ENCODE assay signal across 10 mouse cellular contexts in the genomic region with DNA sequence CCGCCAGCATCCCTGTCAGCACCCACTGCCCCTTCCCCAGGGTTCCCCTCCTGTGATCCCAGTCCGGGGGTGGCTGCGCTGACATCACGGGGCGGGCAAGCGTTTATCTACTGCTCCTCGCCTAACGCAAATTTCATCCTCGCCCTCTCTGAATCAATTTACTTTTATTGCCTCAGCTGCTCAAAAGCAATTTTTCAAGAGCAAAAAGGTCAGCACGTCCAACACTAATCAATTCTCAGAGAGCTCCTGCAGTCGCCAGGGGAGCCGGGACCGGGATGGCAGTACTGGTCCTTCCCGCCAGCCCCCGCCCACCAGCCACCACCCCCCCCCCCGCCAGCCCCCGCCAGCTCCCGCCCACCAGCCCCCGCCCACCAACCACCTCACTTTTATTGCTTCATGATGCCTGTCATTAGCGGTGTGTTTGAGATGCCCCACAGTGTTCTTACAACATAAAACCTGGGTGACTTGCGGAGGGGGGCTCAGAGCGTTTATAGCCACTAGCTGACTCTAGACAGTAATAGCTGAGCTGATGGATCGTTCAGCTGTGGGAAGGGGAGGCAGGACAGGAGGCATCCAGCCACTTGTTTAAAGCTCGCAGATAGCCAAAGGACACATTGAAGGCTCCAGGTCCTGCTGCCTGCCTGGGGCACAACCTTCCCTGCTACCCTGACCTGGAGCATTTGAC. TPM values are rescaled to one million over a fixed set of nuclear protein-coding genes. Genes with fewer than 3 reads are reported as not detected.
DNase-seq lines count a peak whose midpoint lies in the region; ATAC-seq and TF ChIP-seq lines count a peak whose summit lies in the region.
"Had no signal": no experiment of that assay in that cellular context is flagged by ENCODE, and none has a peak within 500 bp of the region (broad histone marks: within the 10 kb centered on the region; RNA-seq: fewer than 3 reads in every experiment).

No protein-coding gene starts in this region.

- H3K4me3 ChIP-seq in heart, embryonic 13.5 days, result peak overlapping the region; percentile 16
- H3K4me3 ChIP-seq in embryonic facial prominence, embryonic 10.5 days, result peak overlapping the region; percentile 40
- peak overlapping the region; percentile 14; the same call in 1 of the 2 replicates for H3K4me3 ChIP-seq in hindbrain, embryonic 16.5 days (ENCODE audit: low read length)
- H3K4me3 ChIP-seq in midbrain, embryonic 12.5 days, result peak overlapping the region; percentile 19
- no peak overlapping the region for H3K4me3 ChIP-seq in thymus, adult 2 months (ENCODE audit: control insufficient read depth, insufficient read depth, low read length)
- no peak overlapping the region for H3K4me3 ChIP-seq in gastrocnemius, adult 2 months
- H3K4me3 ChIP-seq: liver, embryonic 15.5 days had no signal

- TF ChIP-seq POLR2A in thymus, adult 2 months (IDR thresholded peaks at IDR 0.05; ENCODE audit: control insufficient read depth, extremely low read depth, insufficient read depth, low read length, poor library complexity), result no peak

- H3K27me3 ChIP-seq in heart, embryonic 13.5 days (replicated peaks), result peaks cover 29% of the 10 kb centered on the region
- peaks cover 97% of the 10 kb centered on the region for H3K27me3 ChIP-seq in embryonic facial prominence, embryonic 10.5 days (replicated peaks; ENCODE audit: low read depth, poor library complexity, severe bottlenecking)
- no peaks in the 10 kb centered on the region for H3K27me3 ChIP-seq in hindbrain, embryonic 16.5 days (replicated peaks; ENCODE audit: control insufficient read depth, insufficient read depth, low read length)
- peaks cover 48% of the 10 kb centered on the region for H3K27me3 ChIP-seq in midbrain, embryonic 12.5 days
- H3K27me3 ChIP-seq in thymus, adult 2 months (ENCODE audit: control insufficient read depth, insufficient read depth, low read length), result no peaks in the 10 kb centered on the region

- TF ChIP-seq CTCF in thymus, adult 2 months (IDR thresholded peaks at IDR 0.05; ENCODE audit: borderline replicate concordance, control insufficient read depth, extremely low read depth, insufficient read depth, low read length, poor library complexity), result no peak
- TF ChIP-seq CTCF in gastrocnemius, adult 2 months (IDR thresholded peaks at IDR 0.05), result no peak

- H3K4me1 ChIP-seq in heart, embryonic 13.5 days, result peaks cover 76% of the 10 kb centered on the region
- H3K4me1 ChIP-seq in embryonic facial prominence, embryonic 10.5 days, result peaks cover 70% of the 10 kb centered on the region
- peaks cover 49% of the 10 kb centered on the region for H3K4me1 ChIP-seq in hindbrain, embryonic 16.5 days (ENCODE audit: control insufficient read depth, insufficient read depth, low read depth, low read length)
- peaks cover 71% of the 10 kb centered on the region for H3K4me1 ChIP-seq in midbrain, embryonic 12.5 days
- H3K4me1 ChIP-seq in thymus, adult 2 months (replicated peaks; ENCODE audit: control insufficient read depth, insufficient read depth, low read length), result peaks cover 33% of the 10 kb centered on the region

- WGBS in heart, embryonic 13.5 days, result 23% methylated on average over 24 of the region's 24 CpGs
- 20% methylated on average over 24 of the region's 24 CpGs for WGBS in embryonic facial prominence, embryonic 10.5 days
- WGBS in hindbrain, embryonic 16.5 days, result 7% methylated on average over 20 of the region's 24 CpGs
- 18% methylated on average over 22 of the region's 24 CpGs for WGBS in midbrain, embryonic 12.5 days
- WGBS in thymus, adult 2 months, result 51% methylated on average over 24 of the region's 24 CpGs

- ATAC-seq in heart, embryonic 13.5 days (ENCODE audit: extremely low read depth, insufficient number of reproducible peaks, low FRiP score, low TSS enrichment), result no peak
- ATAC-seq in hindbrain, embryonic 16.5 days, result 0 out of 2 replicates have a peak, but pooled peaks have one; percentile 22
- 0 out of 2 replicates have a peak, but pooled peaks have one; percentile 30 for ATAC-seq in midbrain, embryonic 12.5 days (ENCODE audit: low FRiP score, low read depth)

- H3K4me2 ChIP-seq in heart, embryonic 13.5 days, result peak overlapping the region; percentile 54
- peak overlapping the region; percentile 50 for H3K4me2 ChIP-seq in hindbrain, embryonic 16.5 days (ENCODE audit: low read length)
- H3K4me2 ChIP-seq in midbrain, embryonic 12.5 days (replicated peaks), result peak overlapping the region; percentile 41
- H3K4me2 ChIP-seq: liver, embryonic 15.5 days had no signal

- no peak for DNase-seq in heart, adult 11 months
- DNase-seq in embryonic facial prominence, embryonic 10.5 days (ENCODE audit: low spot score), result peak; percentile 46
- no peak for DNase-seq in gastrocnemius, postnatal 14 days
- DNase-seq in thymus, adult 2 months, result no peak
- no peak for DNase-seq in gastrocnemius, adult 2 months
- DNase-seq: cerebellum, postnatal 10 days had no signal

- H3K36me3 ChIP-seq in heart, embryonic 13.5 days, result no peaks in the 10 kb centered on the region
- H3K36me3 ChIP-seq in embryonic facial prominence, embryonic 10.5 days (replicated peaks), result no peaks in the 10 kb centered on the region
- no peaks in the 10 kb centered on the region for H3K36me3 ChIP-seq in hindbrain, embryonic 16.5 days (ENCODE audit: control insufficient read depth, insufficient read depth, low read length)
- H3K36me3 ChIP-seq in midbrain, embryonic 12.5 days, result no peaks in the 10 kb centered on the region
- H3K36me3 ChIP-seq in thymus, adult 2 months (ENCODE audit: control insufficient read depth, insufficient read depth, low read length), result no peaks in the 10 kb centered on the region
- H3K36me3 ChIP-seq: liver, embryonic 15.5 days had no signal

- intact Hi-C loops in gastrocnemius, postnatal 14 days (cut with DNase I; ENCODE audit: low total_unique reads), result no loop called here
- intact Hi-C loops in gastrocnemius, adult 2 months (cut with DNase I), result no loop called here

- no peaks in the 10 kb centered on the region for H3K9me3 ChIP-seq in heart, embryonic 13.5 days
- H3K9me3 ChIP-seq in embryonic facial prominence, embryonic 10.5 days, result no peaks in the 10 kb centered on the region; the same call in 1 of the 2 replicates
- no peaks in the 10 kb centered on the region for H3K9me3 ChIP-seq in hindbrain, embryonic 16.5 days (ENCODE audit: control insufficient read depth, low read length)
- H3K9me3 ChIP-seq in midbrain, embryonic 12.5 days, result 0 out of 2 replicates have a peak, but pooled peaks cover 4% of the 10 kb centered on the region
- H3K9me3 ChIP-seq: liver, embryonic 15.5 days had no signal

- no peak overlapping the region for H3K27ac ChIP-seq in heart, embryonic 13.5 days (replicated peaks)
- no peak overlapping the region for H3K27ac ChIP-seq in embryonic facial prominence, embryonic 10.5 days (replicated peaks)
- 0 out of 2 replicates have a peak overlapping the region, but pooled peaks have one; percentile 37 for H3K27ac ChIP-seq in hindbrain, embryonic 16.5 days (ENCODE audit: low read depth, low read length)
- H3K27ac ChIP-seq in midbrain, embryonic 12.5 days (replicated peaks), result peak overlapping the region; percentile 66
- H3K27ac ChIP-seq in thymus, adult 2 months (ENCODE audit: control insufficient read depth, insufficient read depth, low read length), result no peak overlapping the region
- H3K27ac ChIP-seq in gastrocnemius, adult 2 months, result no peak overlapping the region
- H3K27ac ChIP-seq: liver, embryonic 15.5 days had no signal

- 0 out of 2 replicates have a peak overlapping the region, but pooled peaks have one; percentile 30 for H3K9ac ChIP-seq in heart, embryonic 13.5 days
- H3K9ac ChIP-seq in hindbrain, embryonic 16.5 days (ENCODE audit: low read depth, low read length), result peak overlapping the region; percentile 43
- H3K9ac ChIP-seq in midbrain, embryonic 12.5 days (replicated peaks), result no peak overlapping the region
- H3K9ac ChIP-seq: liver, embryonic 15.5 days had no signal

RNA-seq across cellular contexts. Expression of a gene that starts 44.2 kb away (rescaled TPM):
- 8.0 and 9.5 TPM in 2 replicates for polyA plus RNA-seq in heart, embryonic 13.5 days (2015; fragmentation: Nextera tagmentation; extraction: Ambion mirVana)
- 4.7 and 5.2 TPM in 2 replicates for polyA plus RNA-seq in embryonic facial prominence, embryonic 10.5 days (2016; fragmentation: Nextera tagmentation; extraction: Ambion mirVana)
- 23.4 and 24.8 TPM in 2 replicates for polyA plus RNA-seq in hindbrain, embryonic 16.5 days (2015; fragmentation: Nextera tagmentation; extraction: Ambion mirVana)
- polyA plus RNA-seq in midbrain, embryonic 12.5 days (2016; fragmentation: Nextera tagmentation; extraction: Ambion mirVana), result 12.4 and 15.2 TPM in 2 replicates
- total RNA-seq in gastrocnemius, postnatal 14 days (2021), result 1 to 10 TPM; 4.7 to 5.9 TPM
- 54.7 and 56.8 TPM in 2 replicates for polyA plus RNA-seq in thymus, adult 2 months (2012; rRNA removed)
- total RNA-seq in gastrocnemius, adult 2 months (2021), result 1 to 10 TPM; 2.1 to 2.2 TPM

Comparison
In these comparisons a context has a peak if more than half of its experiments do, and no peak if none do; other contexts are left out.
1. H3K27ac ChIP-seq: peak in hindbrain, embryonic 16.5 days (single experiment) and midbrain, embryonic 12.5 days (single experiment); none in heart, embryonic 13.5 days (single experiment), embryonic facial prominence, embryonic 10.5 days (single experiment), thymus, adult 2 months (single experiment) and gastrocnemius, adult 2 months (single experiment).
2. H3K4me3 ChIP-seq: peak in heart, embryonic 13.5 days (single experiment), embryonic facial prominence, embryonic 10.5 days (single experiment), hindbrain, embryonic 16.5 days (single experiment) and midbrain, embryonic 12.5 days (single experiment); none in thymus, adult 2 months (single experiment) and gastrocnemius, adult 2 months (single experiment).
3. Peak in every context shown above with its lines, with median percentiles within 50 percentile points of each other: H3K4me2 ChIP-seq.